Mouse (Mus musculus) heart, adult 2 months (tissue): Measurements from ENCODE around the gene Krt9. TPM values are rescaled to one million over a fixed set of nuclear protein-coding genes. Genes with fewer than 3 reads are reported as not detected.
"Not testable (repeated sequence)": the region's sequence is repeated elsewhere in the genome, so short reads cannot be mapped to it uniquely, and the experiment has no call there.

Experiments used
- DNase-seq, 2 experiments: peaks; one replicate each; pipeline ENCODE4 v3.0.0; 2021
- H3K27ac ChIP-seq: fragments of 200-600 bp; 2 replicates; pipeline ENCODE4 v1.8.1; 2022
- H3K27me3 ChIP-seq: fragments of 200-500 bp; 2 replicates; pipeline ENCODE4 v1.6.1; 2012; ENCODE audit warnings: mild to moderate bottlenecking, low read length, inconsistent platforms, mixed read lengths; ENCODE audit not compliant: control insufficient read depth, insufficient read depth
- H3K36me3 ChIP-seq: fragments of 200-500 bp; 2 replicates; pipeline ENCODE4 v1.6.1; 2012; ENCODE audit warnings: low read length, inconsistent platforms; ENCODE audit not compliant: control insufficient read depth, insufficient read depth
- H3K4me1 ChIP-seq: fragments of 200-500 bp; 2 replicates; pipeline ENCODE4 v1.6.1; 2011; ENCODE audit warnings: low read length; ENCODE audit not compliant: control insufficient read depth, insufficient read depth
- H3K4me3 ChIP-seq: fragments of 200-600 bp; 2 replicates; pipeline ENCODE4 v1.8.1; 2022
- H3K79me2 ChIP-seq: fragments of 200-500 bp; replicated peaks from 2 replicates; pipeline ENCODE4 v1.6.1; 2012; ENCODE audit warnings: mild to moderate bottlenecking, inconsistent platforms, low read length, moderate library complexity, mixed read lengths; ENCODE audit not compliant: control insufficient read depth, insufficient read depth
- H3K9ac ChIP-seq: fragments of 200-500 bp; 2 replicates; pipeline ENCODE4 v1.6.1; 2012; ENCODE audit warnings: low read depth, mild to moderate bottlenecking, control low read depth, inconsistent platforms, low read length, mixed read lengths
- CTCF ChIP-seq: fragments of 200-600 bp; IDR thresholded peaks from 2 replicates; pipeline ENCODE4 v1.8.1; 2022; ENCODE audit warnings: antibody characterized with exemption, mild to moderate bottlenecking, moderate library complexity
- EP300 ChIP-seq: fragments of 200-500 bp; IDR thresholded peaks from 2 replicates; pipeline ENCODE4 v1.6.1; 2011; ENCODE audit warnings: low read depth, low read length, control low read depth; ENCODE audit not compliant: insufficient read depth
- POLR2A ChIP-seq: fragments of 200-500 bp; IDR thresholded peaks from 2 replicates; pipeline ENCODE4 v1.6.1; 2011; ENCODE audit warnings: mild to moderate bottlenecking, low read depth, low read length, control low read depth; ENCODE audit not compliant: insufficient read depth
- WGBS: fragments of 180-500 bp; shearing (Covaris S2); methylation state at CpG from one replicate; pipeline ENCODE4 v1.1.7; 2018; 5-methylcytosine and 5-hydroxymethylcytosine counted together
- intact Hi-C: fragments of 180-260 bp; cut with DNase I; formaldehyde crosslinking; loops from one replicate; pipeline ENCODE4 v1.15.1; 2025
- long read RNA-seq: library from polyadenylated mRNA; stranded (forward); transcript quantifications from one replicate; pipeline ENCODE4 v2.0.0, GENCODE M21; 2021
- polyA plus RNA-seq: library from polyadenylated mRNA; depleted of rRNA; stranded (reverse); fragments of >200 nt; gene quantifications from 2 replicates; pipeline ENCODE4 v1.2.3, GENCODE M21; 2012; rRNA removed
- total RNA-seq, 2 experiments: library from RNA; stranded (reverse); gene quantifications; 2 replicates each; pipeline ENCODE4 v1.2.3; 2021

Krt9 gene
- not detected for total RNA-seq
- not detected in 2 replicates for polyA plus RNA-seq
- long read RNA-seq, result 0 reads

GRCm38 (mm10) chr11:100192992-100193391, at the start of gene Krt9:
Gene Krt9 (minus strand): TSS chr11:100193246.
- Histone ChIP-seq H3K4me3 (no peak within 1 kb of the TSS), H3K27me3 (no peaks in the 10 kb centered on the region; the same call in 1 of the 2 replicates), H3K9ac (no peak within 1 kb of the TSS), H3K4me1 (no peaks in the 10 kb centered on the region), H3K27ac (no peak within 1 kb of the TSS), H3K36me3 (no peaks in the 10 kb centered on the region), H3K79me2 (no peaks in the 10 kb centered on the region)
- WGBS, result 40% methylated on average over 9 of the region's 9 CpGs
- TF ChIP-seq POLR2A (no peak), EP300 (no peak), CTCF (no peak)
- no peak for DNase-seq
- intact Hi-C loops, result no loop called here

GRCm38 (mm10) chr11:100240272-100240671, 47.2 kb upstream of the Krt9 start:
- H3K4me3 ChIP-seq, H3K9ac ChIP-seq, H3K27ac ChIP-seq, DNase-seq, H3K27me3 ChIP-seq, H3K36me3 ChIP-seq, H3K4me1 ChIP-seq, intact Hi-C loops, H3K79me2 ChIP-seq: not testable (repeated sequence)
- 87% methylated on average over 4 of the region's 4 CpGs for WGBS

- Histone ChIP-seq H3K4me3 (no peak overlapping the region), H3K27me3 (no peaks in the 10 kb centered on the region), H3K9ac (no peak overlapping the region), H3K79me2 (no peaks in the 10 kb centered on the region), H3K4me1 (no peaks in the 10 kb centered on the region), H3K27ac (no peak overlapping the region), H3K36me3 (no peaks in the 10 kb centered on the region)
- intact Hi-C loops, result no loop called here
- WGBS, result 60% methylated on average over 8 of the region's 8 CpGs
- no peak for TF ChIP-seq CTCF
- TF ChIP-seq POLR2A, result no peak
- no peak for TF ChIP-seq EP300
- DNase-seq, result no peak
These were observed 28.7 kb upstream of the Krt9 start for GRCm38 (mm10) chr11:100221741-100222140.

GRCm38 (mm10) chr11:100219304-100219703, 26.3 kb upstream of the Krt9 start:
- intact Hi-C loops, result no loop called here

GRCm38 (mm10) chr11:100208542-100208941, 15.5 kb upstream of the Krt9 start:
- H3K4me1 ChIP-seq, result no peaks in the 10 kb centered on the region
- no peak for TF ChIP-seq POLR2A
- no peak for TF ChIP-seq CTCF
- TF ChIP-seq EP300, result no peak
- no peaks in the 10 kb centered on the region for H3K27me3 ChIP-seq
- H3K27ac ChIP-seq, result no peak overlapping the region
- H3K79me2 ChIP-seq, result no peaks in the 10 kb centered on the region
- intact Hi-C loops, result no loop called here
- 21% methylated on average over 6 of the region's 6 CpGs for WGBS
- H3K9ac ChIP-seq, result no peak overlapping the region
- no peaks in the 10 kb centered on the region for H3K36me3 ChIP-seq
- DNase-seq, result no peak
- H3K4me3 ChIP-seq, result no peak overlapping the region

More at GRCm38 (mm10) chr11:100219304-100219703, 26.3 kb upstream of the Krt9 start:
- Histone ChIP-seq H3K27me3 (no peaks in the 10 kb centered on the region), H3K79me2 (no peaks in the 10 kb centered on the region), H3K36me3 (no peaks in the 10 kb centered on the region), H3K4me1 (no peaks in the 10 kb centered on the region), H3K9ac (no peak overlapping the region), H3K27ac (no peak overlapping the region), H3K4me3 (no peak overlapping the region)
- DNase-seq, result no peak
- WGBS, result 79% methylated on average over 4 of the region's 4 CpGs
- no peak for TF ChIP-seq POLR2A
- TF ChIP-seq CTCF, result no peak
- TF ChIP-seq EP300, result no peak

- Histone ChIP-seq H3K79me2 (no peaks in the 10 kb centered on the region), H3K4me3 (no peak within 1 kb of the TSS), H3K27me3 (no peaks in the 10 kb centered on the region), H3K36me3 (no peaks in the 10 kb centered on the region), H3K4me1 (no peaks in the 10 kb centered on the region), H3K27ac (no peak within 1 kb of the TSS), H3K9ac (no peak within 1 kb of the TSS)
- intact Hi-C loops, result no loop called here
- TF ChIP-seq EP300 (no peak), POLR2A (no peak), CTCF (no peak)
- 87% methylated on average over 8 of the region's 8 CpGs for WGBS
- no peak for DNase-seq
These were observed 14.5 kb upstream of the Krt9 start, which contains the start of gene Krt14 for GRCm38 (mm10) chr11:100207498-100207897. Gene Krt14 (minus strand): TSS chr11:100207548.

- DNase-seq, result no peak
- Histone ChIP-seq H3K9ac (no peak overlapping the region), H3K79me2 (no peaks in the 10 kb centered on the region), H3K4me3 (no peak overlapping the region), H3K4me1 (no peaks in the 10 kb centered on the region), H3K27me3 (no peaks in the 10 kb centered on the region), H3K36me3 (no peaks in the 10 kb centered on the region), H3K27ac (no peak overlapping the region)
- intact Hi-C loops, result no loop called here
- TF ChIP-seq EP300 (no peak), CTCF (no peak), POLR2A (no peak)
- 14% methylated on average over 6 of the region's 6 CpGs for WGBS
These were observed 10.4 kb upstream of the Krt9 start for GRCm38 (mm10) chr11:100203448-100203847.
